Mouse (Mus musculus) hindbrain, embryonic 15.5 days (tissue): ENCODE results near the gene B3galt1. TPM values are rescaled to one million over a fixed set of nuclear protein-coding genes. Genes with fewer than 3 reads are reported as not detected.

Experiments used
- ATAC-seq: fragments of 200-750 bp; cut with Nextera tagmentation; 2 replicates; pipeline ENCODE4 v1.8.0; 2017; ENCODE audit warnings: low read depth, moderate number of reproducible peaks, moderate TSS enrichment; ENCODE audit not compliant: low FRiP score
- H3K27ac ChIP-seq: fragments of 300-500 bp; sonication (generic); replicated peaks from 2 replicates; pipeline ENCODE4 v1.5.1; 2015; ENCODE audit warnings: mild to moderate bottlenecking, inconsistent platforms
- H3K27me3 ChIP-seq: fragments of 300-500 bp; sonication (generic); 2 replicates; pipeline ENCODE4 v1.6.1; 2015; ENCODE audit warnings: control low read depth, inconsistent platforms
- H3K36me3 ChIP-seq: fragments of 300-500 bp; sonication (generic); 2 replicates; pipeline ENCODE4 v1.6.1; 2015; ENCODE audit warnings: control low read depth, inconsistent platforms
- H3K4me1 ChIP-seq: fragments of 300-500 bp; sonication (generic); replicated peaks from 2 replicates; pipeline ENCODE4 v1.6.1; 2015; ENCODE audit warnings: control low read depth, inconsistent platforms
- H3K4me2 ChIP-seq: fragments of 300-500 bp; sonication (generic); 2 replicates; pipeline ENCODE4 v1.6.1; 2015; ENCODE audit warnings: moderate library complexity, mild to moderate bottlenecking, inconsistent platforms
- H3K4me3 ChIP-seq: fragments of 300-500 bp; sonication (generic); 2 replicates; pipeline ENCODE4 v1.5.1; 2015; ENCODE audit warnings: mild to moderate bottlenecking, inconsistent platforms
- H3K9ac ChIP-seq: fragments of 300-500 bp; sonication (generic); 2 replicates; pipeline ENCODE4 v1.6.1; 2015; ENCODE audit warnings: inconsistent platforms
- H3K9me3 ChIP-seq: fragments of 300-500 bp; sonication (generic); 2 replicates; pipeline ENCODE4 v1.6.1; 2016; ENCODE audit warnings: control low read depth, inconsistent platforms
- WGBS: fragments of 180-500 bp; shearing (Covaris S2); methylation state at CpG from one replicate; pipeline ENCODE4 v1.1.7; 2015; 5-methylcytosine and 5-hydroxymethylcytosine counted together
- polyA plus RNA-seq: library from polyadenylated mRNA; unstranded; fragments of >200 nt; fragmentation: Nextera tagmentation; extraction: Ambion mirVana; gene quantifications from 2 replicates; pipeline ENCODE4 v1.2.1, GENCODE M21; 2015

The B3galt1 gene
- polyA plus RNA-seq, 1 experiment from 2014 or later = 60.6 TPM

DNA sequence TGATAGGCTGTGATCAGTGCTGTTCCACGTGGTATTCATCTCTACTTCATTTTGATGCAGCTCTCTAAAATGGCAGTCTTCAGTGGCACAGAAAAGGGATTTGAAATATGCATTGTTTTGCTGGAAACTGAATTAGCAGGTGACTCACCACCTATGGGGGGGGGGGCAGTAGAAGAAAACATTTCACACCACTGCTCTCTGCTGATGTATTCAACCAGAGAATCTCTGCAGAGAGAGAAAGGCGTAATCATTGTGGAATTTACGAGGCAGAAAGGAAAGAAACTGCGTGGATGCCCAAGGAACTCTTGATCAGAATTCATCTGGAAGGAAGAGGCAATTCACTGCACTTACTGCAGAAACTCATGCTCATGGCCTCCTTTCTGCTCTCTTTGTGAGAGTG, 445.7 kb downstream of the B3galt1 start:
- Histone ChIP-seq H3K4me2 (no peak overlapping the region), H3K4me3 (no peak overlapping the region), H3K9me3 (no peaks in the 10 kb centered on the region), H3K9ac (no peak overlapping the region), H3K36me3 (no peaks in the 10 kb centered on the region), H3K27ac (no peak overlapping the region), H3K4me1 (no peaks in the 10 kb centered on the region), H3K27me3 (no peaks in the 10 kb centered on the region)
- 84% methylated on average over 4 of the region's 4 CpGs for WGBS
- ATAC-seq = no peak

DNA sequence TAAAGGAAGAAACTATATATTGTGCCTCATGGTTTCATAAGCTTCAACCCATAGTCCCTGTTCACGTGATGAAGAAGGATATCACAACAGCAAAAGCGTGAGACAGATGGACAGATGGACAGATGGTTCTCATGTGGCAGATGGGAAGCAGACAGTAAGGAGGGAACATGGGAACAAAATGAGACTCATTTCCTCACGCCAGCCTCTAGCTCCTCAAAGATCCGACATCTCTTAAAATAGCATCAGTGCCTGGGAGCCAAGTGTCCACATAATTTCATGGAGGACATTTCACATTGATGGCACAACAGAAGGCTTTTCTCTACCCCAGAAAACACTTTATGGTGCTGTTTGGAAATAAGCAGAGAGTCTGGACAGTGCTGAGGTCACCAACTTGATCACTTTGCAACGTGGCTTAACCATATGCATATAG, 454.6 kb downstream of the B3galt1 start:
- H3K27me3 ChIP-seq = no peaks in the 10 kb centered on the region
- H3K36me3 ChIP-seq = no peaks in the 10 kb centered on the region
- WGBS = 78% methylated on average over 5 of the region's 5 CpGs
- H3K4me3 ChIP-seq = no peak overlapping the region
- H3K27ac ChIP-seq = no peak overlapping the region
- no peak overlapping the region for H3K9ac ChIP-seq
- no peak for ATAC-seq
- H3K4me1 ChIP-seq = no peaks in the 10 kb centered on the region
- no peak overlapping the region for H3K4me2 ChIP-seq
- H3K9me3 ChIP-seq = no peaks in the 10 kb centered on the region

DNA sequence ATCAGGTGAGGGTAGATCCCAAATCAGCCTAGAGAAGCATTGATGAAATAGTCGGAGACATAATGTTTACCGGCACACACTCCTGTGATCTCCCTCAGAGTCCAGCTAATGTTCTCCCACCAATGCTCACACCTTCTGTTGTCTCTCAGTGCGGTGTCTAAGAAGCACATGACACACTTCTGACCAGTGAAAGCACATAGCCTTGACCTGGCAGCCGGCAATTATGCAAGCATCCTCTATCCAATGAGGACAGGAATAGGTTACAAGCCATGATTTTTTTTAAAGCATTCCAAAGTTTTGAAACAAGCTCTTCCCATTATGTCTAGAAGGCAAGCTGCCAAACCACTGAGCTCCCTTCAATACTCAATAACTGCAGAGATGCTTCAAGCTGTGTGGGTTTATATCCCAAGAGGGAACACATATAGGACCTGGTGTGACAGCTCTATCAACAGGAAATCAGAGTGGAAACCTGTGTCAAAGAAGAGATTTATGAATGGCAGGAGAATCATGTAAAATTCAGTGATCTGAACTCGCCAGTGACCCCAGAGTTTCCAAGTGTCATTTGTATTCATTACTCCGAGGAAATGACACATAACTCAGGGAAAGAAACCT, 456.0 kb downstream of the B3galt1 start:
- Histone ChIP-seq H3K4me1 (no peaks in the 10 kb centered on the region), H3K27ac (no peak overlapping the region), H3K4me3 (no peak overlapping the region), H3K36me3 (no peaks in the 10 kb centered on the region), H3K9me3 (no peaks in the 10 kb centered on the region), H3K27me3 (no peaks in the 10 kb centered on the region), H3K4me2 (no peak overlapping the region), H3K9ac (no peak overlapping the region)
- no peak for ATAC-seq
- WGBS = 78% methylated on average over 6 of the region's 6 CpGs

DNA sequence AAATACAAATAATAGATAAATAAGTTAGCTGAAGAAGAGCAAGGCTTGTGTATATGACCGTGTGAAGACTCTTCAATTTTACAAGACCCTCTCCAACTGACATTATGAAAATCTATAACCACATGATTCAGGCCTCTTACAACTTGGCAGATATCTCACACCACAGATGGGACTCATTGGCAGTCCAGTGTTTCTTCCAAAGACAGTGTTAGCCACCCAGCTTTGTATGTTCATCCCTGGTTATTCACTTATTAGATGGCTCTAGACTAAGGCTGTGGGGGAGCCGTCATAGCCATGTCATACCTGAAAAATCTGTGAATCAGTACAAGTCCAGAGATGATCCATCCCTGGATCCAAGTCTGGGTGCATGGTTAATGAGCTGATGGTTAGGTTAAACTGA, 463.1 kb downstream of the B3galt1 start:
- Histone ChIP-seq H3K27ac (no peak overlapping the region), H3K9me3 (no peaks in the 10 kb centered on the region), H3K4me2 (no peak overlapping the region), H3K4me3 (no peak overlapping the region), H3K9ac (no peak overlapping the region), H3K27me3 (no peaks in the 10 kb centered on the region), H3K4me1 (no peaks in the 10 kb centered on the region), H3K36me3 (no peaks in the 10 kb centered on the region)
- no peak for ATAC-seq
- 96% methylated on average over 2 of the region's 2 CpGs for WGBS

DNA sequence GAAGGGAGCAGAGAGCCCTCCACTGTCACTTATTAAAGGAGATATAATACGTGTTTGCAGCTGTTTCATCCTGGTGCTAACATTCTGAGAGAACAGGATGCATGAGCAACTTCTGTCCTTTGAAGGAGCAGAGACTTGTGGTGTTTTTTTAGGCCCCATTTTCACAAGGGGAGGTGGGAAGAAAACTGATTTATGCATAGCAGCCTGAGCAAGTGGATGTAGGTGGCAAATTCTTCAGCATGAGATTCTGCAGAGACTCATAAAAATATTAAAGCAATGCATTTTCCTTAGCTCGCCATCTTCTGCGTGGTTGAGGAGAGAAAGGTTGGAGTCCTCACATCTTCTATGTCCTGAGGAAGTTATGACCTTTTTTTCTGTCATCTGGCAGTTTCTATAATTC, 469.0 kb downstream of the B3galt1 start:
- WGBS = 85% methylated on average over 3 of the region's 3 CpGs
- Histone ChIP-seq H3K4me3 (no peak overlapping the region), H3K9ac (no peak overlapping the region), H3K4me1 (no peaks in the 10 kb centered on the region), H3K27ac (no peak overlapping the region), H3K27me3 (no peaks in the 10 kb centered on the region), H3K4me2 (no peak overlapping the region), H3K9me3 (no peaks in the 10 kb centered on the region), H3K36me3 (no peaks in the 10 kb centered on the region)
- ATAC-seq = no peak

DNA sequence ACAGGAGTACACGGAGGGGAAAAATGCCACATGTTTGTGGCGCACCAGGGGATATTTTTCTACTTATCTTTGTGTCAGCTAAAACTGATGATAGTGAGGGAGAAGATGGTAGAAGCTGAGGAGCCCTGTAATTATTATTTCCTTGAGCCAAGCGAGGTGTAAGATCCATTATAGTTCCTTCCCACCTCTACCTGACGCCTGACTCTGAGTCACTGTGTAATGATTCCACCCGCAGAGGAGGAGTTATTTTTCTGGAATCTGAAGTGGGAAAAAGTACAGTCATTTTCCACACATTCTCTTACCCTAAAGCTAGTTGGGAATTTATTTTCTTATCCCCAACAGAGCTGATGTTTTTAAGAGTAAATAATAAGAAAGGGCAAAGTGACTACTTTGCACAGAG, 475.1 kb downstream of the B3galt1 start:
- no peaks in the 10 kb centered on the region for H3K9me3 ChIP-seq
- WGBS = 79% methylated on average over 5 of the region's 5 CpGs
- no peaks in the 10 kb centered on the region for H3K27me3 ChIP-seq

DNA sequence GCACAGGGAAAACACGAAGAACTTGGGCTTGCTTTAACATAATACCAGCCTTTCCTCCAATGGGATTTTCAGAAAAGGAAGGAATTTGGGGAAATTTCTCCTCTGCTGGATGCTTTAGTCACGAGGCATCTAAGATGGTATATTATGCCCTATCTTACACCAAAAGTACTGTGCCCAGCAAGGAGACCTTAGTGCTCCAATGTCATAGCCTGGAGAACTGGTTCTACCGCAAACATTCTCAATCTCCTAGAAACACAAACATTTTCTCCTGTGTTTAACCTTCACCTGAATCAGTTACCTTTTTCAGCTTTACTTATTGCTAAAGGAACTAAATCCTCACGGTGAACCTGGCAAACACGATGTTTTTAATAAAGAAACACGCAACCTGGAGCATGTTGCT, 486.8 kb downstream of the B3galt1 start:
- Histone ChIP-seq H3K9me3 (no peaks in the 10 kb centered on the region), H3K4me3 (no peak overlapping the region), H3K27me3 (no peaks in the 10 kb centered on the region), H3K4me2 (no peak overlapping the region), H3K36me3 (no peaks in the 10 kb centered on the region), H3K9ac (no peak overlapping the region), H3K4me1 (no peaks in the 10 kb centered on the region), H3K27ac (no peak overlapping the region)
- no peak for ATAC-seq
- 90% methylated on average over 6 of the region's 6 CpGs for WGBS

More for the DNA sequence above, 475.1 kb downstream of the B3galt1 start:
- Histone ChIP-seq H3K9ac (no peak overlapping the region), H3K4me3 (no peak overlapping the region), H3K27ac (no peak overlapping the region), H3K36me3 (no peaks in the 10 kb centered on the region), H3K4me1 (no peaks in the 10 kb centered on the region), H3K4me2 (no peak overlapping the region)
- no peak for ATAC-seq

DNA sequence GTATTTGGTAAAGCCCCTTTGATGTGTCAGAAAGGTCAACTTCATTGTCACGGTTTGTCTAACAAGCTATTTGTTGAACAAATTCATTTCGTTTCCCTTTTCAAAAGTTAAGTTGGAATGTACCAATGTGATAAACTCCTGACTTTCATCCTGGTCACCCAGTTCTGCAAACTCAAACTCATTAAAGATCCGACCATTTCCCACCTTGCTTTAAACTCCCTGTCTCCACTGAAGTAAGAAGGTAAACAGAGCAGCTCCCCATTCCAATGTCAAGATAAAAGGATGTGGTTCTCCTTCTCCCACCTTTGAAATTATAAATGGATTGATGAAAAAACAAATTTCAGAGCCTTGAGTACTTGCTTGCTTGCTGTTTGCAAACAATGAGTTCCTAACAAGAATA, 487.6 kb downstream of the B3galt1 start:
- WGBS = 72% methylated on average over 3 of the region's 3 CpGs
- H3K4me2 ChIP-seq = no peak overlapping the region
- H3K27ac ChIP-seq = no peak overlapping the region
- no peak for ATAC-seq
- H3K9ac ChIP-seq = no peak overlapping the region
- H3K36me3 ChIP-seq = no peaks in the 10 kb centered on the region
- H3K9me3 ChIP-seq = no peaks in the 10 kb centered on the region
- no peaks in the 10 kb centered on the region for H3K27me3 ChIP-seq
- no peak overlapping the region for H3K4me3 ChIP-seq
- no peaks in the 10 kb centered on the region for H3K4me1 ChIP-seq

DNA sequence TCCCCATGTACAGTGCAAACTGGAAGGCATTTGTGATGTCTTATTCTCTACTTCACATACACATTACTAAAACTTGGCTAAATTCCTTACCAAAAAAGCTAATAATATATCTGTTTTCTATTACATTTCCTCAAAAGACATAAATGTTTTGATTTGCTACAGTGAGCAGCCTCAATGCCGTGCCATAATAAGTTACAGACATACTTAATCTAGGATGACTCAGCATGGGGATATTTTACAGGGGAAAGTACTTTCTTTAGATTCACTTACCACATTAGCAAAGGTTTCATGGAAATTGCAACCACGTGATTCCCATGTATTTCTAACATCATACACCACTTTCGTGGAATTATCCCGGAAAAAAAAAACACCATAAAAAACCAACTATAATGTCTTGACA, 495.7 kb downstream of the B3galt1 start:
- no peaks in the 10 kb centered on the region for H3K4me1 ChIP-seq
- WGBS = 91% methylated on average over 4 of the region's 4 CpGs
- no peak overlapping the region for H3K4me3 ChIP-seq
- H3K27ac ChIP-seq = no peak overlapping the region
- no peak for ATAC-seq
- no peaks in the 10 kb centered on the region for H3K9me3 ChIP-seq
- no peaks in the 10 kb centered on the region for H3K36me3 ChIP-seq
- H3K4me2 ChIP-seq = no peak overlapping the region
- no peak overlapping the region for H3K9ac ChIP-seq
- H3K27me3 ChIP-seq = no peaks in the 10 kb centered on the region

DNA sequence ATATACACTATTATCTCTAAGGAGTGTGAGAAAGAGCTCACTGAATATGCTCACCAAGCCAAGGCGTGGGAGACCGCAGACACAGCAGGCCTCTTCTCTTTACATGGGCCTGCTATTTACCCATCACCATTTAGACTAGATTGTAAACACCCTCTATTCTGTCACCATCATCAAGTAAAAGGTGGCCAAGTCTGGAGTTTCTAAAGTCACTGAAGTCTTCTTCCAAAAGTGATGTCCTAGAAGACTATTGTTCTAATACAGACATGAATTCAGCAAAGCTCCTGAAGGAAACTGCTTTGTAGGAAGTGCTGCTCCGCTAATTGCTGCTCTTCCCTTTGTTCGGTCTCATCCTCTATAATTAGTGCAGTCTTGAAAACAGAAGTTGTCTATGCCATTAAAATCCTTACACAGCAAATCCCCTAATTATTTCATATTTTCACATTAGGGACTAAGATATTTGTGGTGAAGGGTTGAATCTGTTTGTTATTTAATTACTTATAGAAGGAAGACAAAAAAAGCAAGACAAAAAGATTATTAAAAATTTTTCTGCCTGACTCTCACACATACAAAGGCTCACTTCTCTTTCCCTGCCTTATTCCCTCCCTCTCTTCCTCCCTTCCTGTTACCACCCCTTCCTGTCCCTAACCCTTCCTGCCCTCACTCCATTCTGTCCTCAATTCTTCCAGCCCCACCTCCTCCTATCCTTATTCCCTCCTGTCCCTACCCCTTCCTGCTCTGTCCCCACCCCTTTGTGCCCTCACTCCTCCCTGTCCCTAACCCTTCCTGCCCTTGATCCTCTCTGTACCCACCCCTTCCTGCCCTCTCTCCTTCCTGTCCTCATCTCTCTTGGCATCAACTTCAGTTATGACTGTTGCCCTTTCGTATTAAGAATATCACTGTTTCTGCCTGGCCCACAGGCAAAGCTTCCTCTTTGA, 514.0 kb downstream of the B3galt1 start:
- Histone ChIP-seq H3K9ac (no peak overlapping the region), H3K36me3 (no peaks in the 10 kb centered on the region), H3K4me1 (no peaks in the 10 kb centered on the region), H3K27me3 (no peaks in the 10 kb centered on the region), H3K9me3 (no peaks in the 10 kb centered on the region), H3K4me3 (no peak overlapping the region), H3K4me2 (no peak overlapping the region), H3K27ac (0 out of 2 replicates have a peak overlapping the region, but pooled peaks have one; percentile 11)
- WGBS = 81% methylated on average over 5 of the region's 5 CpGs
- no peak for ATAC-seq

DNA sequence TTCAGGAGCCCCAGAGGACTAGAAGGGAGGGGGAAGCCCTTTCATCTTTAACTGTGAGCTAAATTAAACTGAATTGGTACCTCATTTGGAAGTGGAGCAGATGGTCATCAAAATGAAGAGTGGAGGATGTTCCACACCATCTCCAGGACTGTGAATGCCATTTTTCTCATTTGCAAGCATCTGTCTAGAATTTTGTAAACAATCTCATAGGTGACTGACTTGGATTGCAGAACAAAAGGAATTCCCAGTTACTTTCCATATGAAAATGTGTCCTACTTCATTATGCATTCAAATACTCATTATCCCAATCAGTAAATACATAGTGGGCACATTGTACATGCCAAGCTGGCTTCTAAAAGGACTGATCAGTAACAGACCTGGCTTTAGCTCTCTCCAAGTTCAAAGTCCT, 515.2 kb downstream of the B3galt1 start:
- Histone ChIP-seq H3K4me2 (no peak overlapping the region), H3K4me3 (no peak overlapping the region), H3K36me3 (no peaks in the 10 kb centered on the region), H3K9ac (no peak overlapping the region), H3K4me1 (no peaks in the 10 kb centered on the region), H3K27me3 (no peaks in the 10 kb centered on the region), H3K27ac (no peak overlapping the region), H3K9me3 (no peaks in the 10 kb centered on the region)
- ATAC-seq = no peak

DNA sequence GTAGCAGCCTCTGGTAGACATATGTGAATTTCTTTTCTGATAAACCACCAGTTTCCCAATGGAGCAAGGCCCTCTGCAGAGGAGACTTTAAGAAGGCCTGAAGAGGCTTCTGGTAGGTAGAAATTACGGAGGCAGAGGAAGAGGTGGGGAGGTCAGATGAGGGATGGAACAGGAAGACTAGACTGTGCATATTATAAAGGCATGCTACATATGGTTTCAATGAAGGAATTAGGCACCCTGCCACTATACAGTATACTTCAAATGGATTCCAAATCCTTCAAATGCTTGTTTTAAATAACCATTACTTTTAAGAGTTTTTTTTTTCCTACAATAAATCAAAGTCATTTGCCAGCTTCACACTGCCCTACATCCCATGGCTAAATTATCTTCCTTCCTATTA, 518.8 kb downstream of the B3galt1 start:
- no peak overlapping the region for H3K9ac ChIP-seq
- no peak overlapping the region for H3K27ac ChIP-seq
- H3K4me1 ChIP-seq = no peaks in the 10 kb centered on the region
- H3K36me3 ChIP-seq = no peaks in the 10 kb centered on the region
- no peak for ATAC-seq
- no peak overlapping the region for H3K4me2 ChIP-seq
- WGBS = 80% methylated on average over 1 of the region's 1 CpGs
- H3K4me3 ChIP-seq = no peak overlapping the region
- H3K9me3 ChIP-seq = no peaks in the 10 kb centered on the region
- no peaks in the 10 kb centered on the region for H3K27me3 ChIP-seq
